Mouse (Mus musculus): Measurements from ENCODE around the gene Cyp2d11.

- TF ChIP-seq POLR2A (IDR thresholded peaks at IDR 0.05; ENCODE audit: insufficient read depth, low read length) = no peak
- TF ChIP-seq EP300 (IDR thresholded peaks at IDR 0.05; ENCODE audit: insufficient read depth, low read depth, low read length) = no peak
- TF ChIP-seq CTCF (IDR thresholded peaks at IDR 0.05; ENCODE audit: low read depth, low read length) = no peak
Measured at GRCm38 (mm10) chr15:82343368-82344287, 50.2 kb downstream of the Cyp2d11 start.

Data from ES-Bruce4 (cell line).